ENCODE assay signal across 17 mouse cellular contexts in genomic region chr2:172843903-172844302, GRCm38 (mm10).
"Had no signal": no experiment of that assay in that cellular context is flagged by ENCODE, and none has a peak within 500 bp of the region (broad histone marks: within the 10 kb centered on the region; RNA-seq: fewer than 3 reads in every experiment).

No protein-coding gene starts in this region.

- ATAC-seq: liver, postnatal 0 days; midbrain, embryonic 15.5 days had no signal

- H3K9me3 ChIP-seq: limb, embryonic 12.5 days; liver, embryonic 13.5 days; lung, embryonic 15.5 days; midbrain, embryonic 15.5 days; neural tube, embryonic 12.5 days had no signal

- H3K27ac ChIP-seq: left cerebral cortex, adult 2 months; limb, embryonic 12.5 days; liver, embryonic 13.5 days; lung, embryonic 15.5 days; macrophage; midbrain, embryonic 15.5 days; neural tube, embryonic 12.5 days had no signal

- H3K27me3 ChIP-seq: limb, embryonic 12.5 days; liver, embryonic 13.5 days; lung, embryonic 15.5 days; midbrain, embryonic 15.5 days had no signal

- H3K4me3 ChIP-seq: left cerebral cortex, adult 2 months; limb, embryonic 12.5 days; liver, embryonic 13.5 days; lung, embryonic 15.5 days; megakaryocyte, embryonic 14.5 days; midbrain, embryonic 15.5 days; neural tube, embryonic 12.5 days had no signal

- H3K4me2 ChIP-seq: limb, embryonic 12.5 days; liver, embryonic 13.5 days; lung, embryonic 15.5 days; midbrain, embryonic 11.5 days; midbrain, embryonic 15.5 days; neural tube, embryonic 12.5 days had no signal

- H3K9ac ChIP-seq: limb, embryonic 12.5 days; liver, embryonic 13.5 days; liver, postnatal 0 days; lung, embryonic 15.5 days; midbrain, embryonic 15.5 days; neural tube, embryonic 12.5 days had no signal

- DNase-seq: kidney, postnatal 25 days; liver; liver, embryonic 13.5 days; liver, postnatal 0 days; lung, postnatal 14 days; right cerebral cortex, postnatal 4 days; spleen, adult 18-20 months; thymus, adult 18-20 months; thymus, postnatal 25 days had no signal

- H3K36me3 ChIP-seq: limb, embryonic 12.5 days; liver, embryonic 13.5 days; lung, embryonic 15.5 days; midbrain, embryonic 15.5 days; neural tube, embryonic 12.5 days had no signal

- H3K4me1 ChIP-seq: liver, embryonic 13.5 days; midbrain, embryonic 15.5 days had no signal
